Mouse (Mus musculus) right cerebral cortex, postnatal 36 days (tissue): ENCODE results near the gene Ubtf.

Experiments used
- DNase-seq, 2 experiments: peaks; one replicate each; pipeline ENCODE4 v3.0.0; 2022; ENCODE audit warnings: low spot score in 2 of 2, mixed read lengths in 1 of 2

Ubtf gene

GRCm38 (mm10) chr11:102347683-102348082 is 28.1 kb upstream of the Ubtf start:
- no peak for DNase-seq

- DNase-seq = no peak
Observed at GRCm38 (mm10) chr11:102346926-102347325, 27.4 kb upstream of the Ubtf start.

GRCm38 (mm10) chr11:102344458-102344857 is 24.9 kb upstream of the Ubtf start:
- DNase-seq = no peak

- DNase-seq = no peak
Observed at GRCm38 (mm10) chr11:102342742-102343141, 23.2 kb upstream of the Ubtf start.

GRCm38 (mm10) chr11:102341101-102341500 is 21.6 kb upstream of the Ubtf start:
- DNase-seq = no peak

GRCm38 (mm10) chr11:102339624-102340023 is 20.1 kb upstream of the Ubtf start:
- no peak for DNase-seq

- no peak for DNase-seq
Observed at GRCm38 (mm10) chr11:102339195-102339594, 19.7 kb upstream of the Ubtf start.

- DNase-seq = peak; percentile 43 to 58
Observed at GRCm38 (mm10) chr11:102338561-102338960, 19.0 kb upstream of the Ubtf start.

GRCm38 (mm10) chr11:102337921-102338320 is 18.4 kb upstream of the Ubtf start:
- DNase-seq = no peak

- no peak for DNase-seq
Observed at GRCm38 (mm10) chr11:102336191-102336590, 16.6 kb upstream of the Ubtf start.

GRCm38 (mm10) chr11:102334973-102335700 is 15.6 kb upstream of the Ubtf start:
- DNase-seq = no peak

- no peak for DNase-seq
Observed at GRCm38 (mm10) chr11:102334010-102334409, 14.5 kb upstream of the Ubtf start.

GRCm38 (mm10) chr11:102333061-102333460 is 13.5 kb upstream of the Ubtf start:
- DNase-seq = no peak

- no peak for DNase-seq
Observed at GRCm38 (mm10) chr11:102331806-102332205, 12.3 kb upstream of the Ubtf start.

- DNase-seq = no peak
Observed at GRCm38 (mm10) chr11:102330039-102330438, 10.5 kb upstream of the Ubtf start.

- DNase-seq = no peak
Observed at GRCm38 (mm10) chr11:102329518-102329917, 10.0 kb upstream of the Ubtf start.

- no peak for DNase-seq
Observed at GRCm38 (mm10) chr11:102327839-102328238, 8.3 kb upstream of the Ubtf start.

- DNase-seq = no peak
Observed at GRCm38 (mm10) chr11:102327250-102327649, 7.7 kb upstream of the Ubtf start.

- no peak for DNase-seq
Observed at GRCm38 (mm10) chr11:102323516-102323915, 4.0 kb upstream of the Ubtf start.

GRCm38 (mm10) chr11:102321931-102322330 is 2.4 kb upstream of the Ubtf start:
- DNase-seq = no peak

- peak; percentile 76 to 81 for DNase-seq
Observed at GRCm38 (mm10) chr11:102320686-102321005, 1.1 kb upstream of the Ubtf start.

GRCm38 (mm10) chr11:102319941-102320685 is 571 bp upstream of the Ubtf start:
- peak; percentile 92 to 93 for DNase-seq
